Mouse (Mus musculus) limb, embryonic 14.5 days (tissue): ENCODE data around the gene Angptl2. TPM values are rescaled to one million over a fixed set of nuclear protein-coding genes. Genes with fewer than 3 reads are reported as not detected.
A peak's percentile ranks its signal among the peaks of the same experiment; 100 is the strongest.

Experiments
- ATAC-seq: fragments of 200-750 bp; cut with Nextera tagmentation; 2 replicates; pipeline ENCODE4 v1.8.0; 2017; ENCODE audit warnings: low read depth, moderate number of reproducible peaks, moderate TSS enrichment; ENCODE audit not compliant: low FRiP score
- DNase-seq: peaks from one replicate; pipeline ENCODE4 v3.0.0-alpha.2; 2015; ENCODE audit warnings: low spot score
- H3K27ac ChIP-seq: fragments of 300-500 bp; sonication (generic); replicated peaks from 2 replicates; pipeline ENCODE4 v1.5.1; 2014; ENCODE audit warnings: low read depth, mild to moderate bottlenecking, low read length, moderate library complexity, mixed read lengths
- H3K27me3 ChIP-seq: fragments of 300-500 bp; sonication (generic); 2 replicates; pipeline ENCODE4 v1.6.1; 2014; ENCODE audit warnings: low read length, mixed read lengths; ENCODE audit not compliant: control insufficient read depth, insufficient read depth
- H3K36me3 ChIP-seq: fragments of 300-500 bp; sonication (generic); 2 replicates; pipeline ENCODE4 v1.6.1; 2014; ENCODE audit warnings: mild to moderate bottlenecking, low read length, moderate library complexity, mixed read lengths; ENCODE audit not compliant: control insufficient read depth, insufficient read depth
- H3K4me1 ChIP-seq: fragments of 300-500 bp; sonication (generic); 2 replicates; pipeline ENCODE4 v1.6.1; 2014; ENCODE audit warnings: antibody characterized with exemption, low read length, mixed read lengths; ENCODE audit not compliant: control insufficient read depth, insufficient read depth
- H3K4me2 ChIP-seq: fragments of 300-500 bp; sonication (generic); replicated peaks from 2 replicates; pipeline ENCODE4 v1.6.1; 2014; ENCODE audit warnings: low read depth, mild to moderate bottlenecking, low read length, moderate library complexity; ENCODE audit not compliant: severe bottlenecking
- H3K4me3 ChIP-seq: fragments of 300-500 bp; sonication (generic); replicated peaks from 2 replicates; pipeline ENCODE4 v1.5.1; 2014; ENCODE audit warnings: low read length
- H3K9ac ChIP-seq: fragments of 300-500 bp; sonication (generic); 2 replicates; pipeline ENCODE4 v1.6.1; 2014; ENCODE audit warnings: mild to moderate bottlenecking, low read depth, low read length, moderate library complexity; ENCODE audit not compliant: severe bottlenecking
- H3K9me3 ChIP-seq: fragments of 300-500 bp; sonication (generic); 2 replicates; pipeline ENCODE4 v1.6.1; 2016; ENCODE audit warnings: low read length; ENCODE audit not compliant: control insufficient read depth
- POLR2A ChIP-seq: fragments of 200-500 bp; IDR thresholded peaks from 2 replicates; pipeline ENCODE4 v1.8.0; 2012; ENCODE audit warnings: inconsistent platforms, mild to moderate bottlenecking, moderate library complexity, borderline replicate concordance; ENCODE audit not compliant: insufficient read depth, insufficient read length; ENCODE audit errors: extremely low read depth
- WGBS: fragments of 180-500 bp; shearing (Covaris S2); extraction: QIAGEN DNeasy Blood & Tissue Kit; methylation state at CpG from one replicate; pipeline ENCODE4 v1.1.7; 2014; 5-methylcytosine and 5-hydroxymethylcytosine counted together
- polyA plus RNA-seq, 2 experiments: library from polyadenylated mRNA; depleted of rRNA in 1 of 2; stranded (reverse) in 1 of 2; unstranded in 1 of 2; fragments of >200 nt; fragmentation: Nextera tagmentation in 1 of 2; extraction: Ambion mirVana in 1 of 2; gene quantifications; 2 replicates each; pipeline versions ENCODE4 v1.2.1 to v1.2.3; 2012 to 2014

Gene Angptl2
- polyA plus RNA-seq, 2 experiments = 67.2 to 104 TPM

DNA sequence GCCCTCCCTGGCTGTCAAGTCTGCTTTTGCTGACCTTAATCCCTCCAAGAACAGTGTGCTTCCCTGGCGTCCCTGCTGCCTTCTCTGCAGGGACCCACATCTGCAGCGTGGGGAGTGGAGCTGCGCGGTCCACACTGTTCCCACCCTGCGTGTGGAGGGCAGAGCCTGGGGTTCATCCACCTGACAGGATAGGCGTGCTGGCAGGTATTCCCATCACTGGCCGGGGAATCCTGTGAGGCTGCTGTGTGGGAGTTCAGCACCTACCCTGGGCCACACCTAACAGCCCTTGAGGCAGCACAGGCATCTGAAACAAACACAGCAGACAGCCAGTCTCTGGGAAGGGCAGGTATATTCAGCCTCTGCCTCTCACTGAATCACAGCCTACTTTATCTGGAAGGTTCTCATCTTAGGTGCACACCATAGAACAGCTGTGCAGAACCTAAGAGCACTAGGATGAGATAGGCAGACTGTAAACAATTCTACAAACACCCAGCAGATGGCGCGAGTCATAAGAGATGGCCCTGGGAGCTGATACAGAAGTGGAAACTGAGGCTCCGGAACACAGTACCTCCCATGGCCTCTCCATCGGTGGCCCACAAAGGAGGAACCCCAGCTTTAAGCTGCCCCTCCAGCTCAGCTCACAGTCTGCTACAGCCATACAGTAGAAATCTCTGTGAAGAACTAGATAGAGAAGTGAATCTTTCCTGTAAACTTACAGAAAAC, 3.2 kb downstream of the Angptl2 start:
- no peaks in the 10 kb centered on the region for H3K27me3 ChIP-seq
- no peak overlapping the region for H3K4me3 ChIP-seq
- no peak for TF ChIP-seq POLR2A
- peaks cover 25% of the 10 kb centered on the region for H3K36me3 ChIP-seq
- H3K4me1 ChIP-seq = peaks cover 56% of the 10 kb centered on the region
- 62% methylated on average over 11 of the region's 11 CpGs for WGBS
- no peaks in the 10 kb centered on the region for H3K9me3 ChIP-seq
- H3K27ac ChIP-seq = no peak overlapping the region
- peak overlapping the region; percentile 21 for H3K4me2 ChIP-seq
- ATAC-seq (no peak), DNase-seq (peak; percentile 55)
- peak overlapping the region; percentile 31; the same call in 1 of the 2 replicates for H3K9ac ChIP-seq

DNA sequence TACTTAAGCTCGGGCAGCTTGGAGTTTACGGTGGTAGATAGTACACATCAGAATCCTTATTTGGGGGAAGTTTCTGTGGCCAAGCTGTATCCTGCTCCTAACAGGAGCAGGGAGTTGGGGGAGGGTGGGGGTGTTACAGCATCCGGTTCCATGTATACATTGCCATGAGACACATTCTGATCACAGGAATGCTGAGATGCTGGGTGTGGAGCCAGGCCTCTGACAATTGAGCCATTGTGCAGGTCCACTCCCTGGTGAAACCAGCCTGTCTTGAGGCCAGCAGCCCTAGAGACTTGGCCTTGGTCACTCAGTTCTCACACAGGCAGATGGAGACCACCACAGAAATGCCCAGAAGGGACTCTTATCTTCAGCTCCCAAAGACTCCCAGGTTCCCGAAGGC, 3.8 kb downstream of the Angptl2 start:
- H3K27ac ChIP-seq = peak overlapping the region; percentile 28; the same call in 1 of the 2 replicates

DNA sequence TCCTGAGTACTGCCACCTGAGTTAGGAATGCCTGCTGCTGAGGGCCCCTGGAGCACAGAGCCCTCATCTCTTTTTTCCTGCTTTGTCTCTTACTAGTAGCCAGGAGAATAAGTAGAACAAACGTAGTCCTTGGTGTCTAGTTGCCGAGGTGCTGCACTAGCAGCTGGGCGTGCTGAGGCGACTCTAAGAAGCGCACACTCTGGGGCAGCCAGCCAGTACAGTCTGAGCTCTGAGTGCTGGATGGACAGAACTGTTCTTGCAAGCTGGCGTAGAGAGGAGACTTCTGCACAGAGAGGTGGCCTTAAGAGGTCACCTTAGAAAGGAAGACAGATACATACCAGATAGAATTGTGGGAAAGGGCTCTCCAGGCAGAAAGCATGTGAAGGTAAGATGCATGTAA, 4.4 kb downstream of the Angptl2 start:
- H3K27ac ChIP-seq = peak overlapping the region; percentile 28; the same call in 1 of the 2 replicates
- DNase-seq = no peak
- no peaks in the 10 kb centered on the region for H3K27me3 ChIP-seq
- no peaks in the 10 kb centered on the region for H3K9me3 ChIP-seq
- H3K9ac ChIP-seq = 0 out of 2 replicates have a peak overlapping the region, but pooled peaks have one; percentile 1
- no peak for ATAC-seq
- H3K36me3 ChIP-seq = peaks cover 25% of the 10 kb centered on the region
- no peak overlapping the region for H3K4me3 ChIP-seq
- H3K4me2 ChIP-seq = no peak overlapping the region
- 33% methylated on average over 6 of the region's 6 CpGs for WGBS
- TF ChIP-seq POLR2A = no peak
- peaks cover 54% of the 10 kb centered on the region for H3K4me1 ChIP-seq

More for the DNA sequence above, 3.8 kb downstream of the Angptl2 start:
- Histone ChIP-seq H3K4me3 (no peak overlapping the region), H3K9me3 (no peaks in the 10 kb centered on the region), H3K36me3 (peaks cover 25% of the 10 kb centered on the region), H3K4me1 (peaks cover 56% of the 10 kb centered on the region), H3K27me3 (no peaks in the 10 kb centered on the region), H3K9ac (0 out of 2 replicates have a peak overlapping the region, but pooled peaks have one; percentile 1), H3K4me2 (peak overlapping the region; percentile 21; the same call in 1 of the 2 replicates)
- no peak for TF ChIP-seq POLR2A
- no peak for DNase-seq
- no peak for ATAC-seq
- WGBS = 74% methylated on average over 4 of the region's 4 CpGs

DNA sequence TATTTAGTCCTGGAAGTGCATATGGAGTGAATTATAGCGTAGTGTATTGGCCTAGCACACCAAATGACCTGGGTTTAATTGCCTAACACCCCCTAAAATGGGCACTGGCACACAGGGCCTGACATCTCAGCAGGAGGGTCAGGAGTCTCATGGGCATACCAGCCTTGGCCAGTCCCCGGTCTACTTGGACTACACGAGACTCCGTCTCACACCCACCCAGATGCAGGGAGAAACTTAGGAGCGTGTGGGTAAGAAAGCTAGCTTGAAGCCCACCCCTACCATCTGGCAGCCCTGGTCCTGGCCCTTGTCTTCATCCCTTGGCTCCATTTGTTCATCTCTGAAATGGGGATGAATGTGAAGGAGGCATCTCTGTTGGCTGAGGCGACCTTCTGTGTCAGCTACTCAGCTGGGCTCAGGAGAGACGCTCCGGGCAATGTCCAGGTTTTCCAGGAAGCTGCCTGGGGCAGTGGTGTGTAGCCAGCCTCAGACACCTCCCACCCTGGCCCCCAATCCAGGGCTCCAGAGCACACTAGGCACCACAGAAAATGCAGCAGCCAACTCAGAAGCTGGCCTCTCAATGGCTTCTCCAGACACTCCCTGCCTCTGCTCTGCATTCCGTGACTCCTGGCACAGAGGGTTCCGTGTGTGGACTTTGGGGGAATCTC, 4.9 kb downstream of the Angptl2 start:
- no peak for DNase-seq
- peaks cover 49% of the 10 kb centered on the region for H3K4me1 ChIP-seq
- H3K4me3 ChIP-seq = no peak overlapping the region
- H3K9ac ChIP-seq = no peak overlapping the region
- H3K27me3 ChIP-seq = no peaks in the 10 kb centered on the region
- no peaks in the 10 kb centered on the region for H3K9me3 ChIP-seq
- no peak for ATAC-seq
- TF ChIP-seq POLR2A = no peak
- peaks cover 25% of the 10 kb centered on the region for H3K36me3 ChIP-seq
- H3K27ac ChIP-seq = 0 out of 2 replicates have a peak overlapping the region, but pooled peaks have one; percentile 28
- WGBS = 47% methylated on average over 10 of the region's 10 CpGs
- H3K4me2 ChIP-seq = no peak overlapping the region; the same call in 1 of the 2 replicates

DNA sequence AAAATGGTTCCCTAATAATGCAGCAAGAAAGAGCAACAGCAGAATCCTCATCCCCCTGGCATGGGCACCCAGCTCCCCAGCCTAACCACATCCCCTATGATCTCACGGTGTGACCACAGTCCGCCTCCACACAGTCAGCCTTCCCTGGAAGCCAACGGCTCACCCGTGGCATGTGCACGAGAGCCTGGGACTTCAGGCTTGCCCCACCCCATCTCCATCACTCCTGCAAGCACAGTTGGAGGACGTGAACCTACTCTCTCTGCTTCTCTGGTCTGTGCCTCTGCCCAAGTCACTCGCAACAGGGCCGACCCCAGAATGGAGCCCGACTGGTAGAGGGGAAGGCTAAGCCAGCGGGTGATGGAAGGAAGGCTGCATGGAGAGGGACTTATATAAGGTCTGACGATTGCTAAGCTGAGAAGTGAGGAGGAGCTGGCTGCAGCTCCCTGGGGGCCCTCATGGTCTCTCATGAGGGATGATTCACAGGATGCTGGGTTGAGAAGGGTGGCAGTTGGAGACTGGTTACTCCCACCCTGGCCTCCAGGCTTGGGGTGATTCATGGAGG, 5.6 kb downstream of the Angptl2 start:
- WGBS = 81% methylated on average over 11 of the region's 11 CpGs
- H3K4me1 ChIP-seq = peaks cover 49% of the 10 kb centered on the region
- TF ChIP-seq POLR2A = no peak
- H3K4me3 ChIP-seq = no peak overlapping the region
- no peak overlapping the region for H3K9ac ChIP-seq
- ATAC-seq (no peak), DNase-seq (no peak)
- no peak overlapping the region for H3K4me2 ChIP-seq
- no peak overlapping the region for H3K27ac ChIP-seq
- no peaks in the 10 kb centered on the region for H3K9me3 ChIP-seq
- peaks cover 25% of the 10 kb centered on the region for H3K36me3 ChIP-seq
- H3K27me3 ChIP-seq = no peaks in the 10 kb centered on the region
